Mouse (Mus musculus) olfactory bulb, adult 2 months (tissue): ENCODE measurements around the gene Phtf2.

Experiments used
- CTCF ChIP-seq: fragments of 200-500 bp; IDR thresholded peaks from 2 replicates; pipeline ENCODE4 v1.5.1; 2012; ENCODE audit warnings: low read depth, mild to moderate bottlenecking, low read length, moderate library complexity; ENCODE audit not compliant: insufficient read depth
- POLR2A ChIP-seq: fragments of 200-500 bp; IDR thresholded peaks from 2 replicates; pipeline ENCODE4 v1.6.1; 2012; ENCODE audit warnings: mild to moderate bottlenecking, low read depth, low read length, moderate library complexity; ENCODE audit not compliant: insufficient read depth

DNA sequence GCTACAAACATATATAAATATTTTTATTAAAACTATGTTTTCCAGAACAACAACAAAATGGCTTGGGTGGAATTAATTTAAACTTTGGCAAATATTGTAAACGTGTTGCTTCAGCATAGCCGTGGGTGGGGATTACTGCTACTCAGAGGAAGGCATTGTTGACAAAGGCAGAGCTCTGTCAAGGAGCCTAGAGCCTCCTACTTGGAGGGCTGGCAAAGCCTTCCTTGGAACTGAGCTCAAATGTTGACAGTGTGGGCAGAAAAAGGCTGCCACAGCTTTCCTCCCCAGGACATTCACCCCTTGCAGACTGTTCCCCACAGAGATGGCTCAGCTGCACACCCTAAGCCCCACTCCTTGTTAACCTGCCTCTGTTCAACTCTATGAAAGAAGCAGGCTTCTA is 128.8 kb downstream of the Phtf2 start:
- no peak for TF ChIP-seq CTCF
- TF ChIP-seq POLR2A = no peak
